Mouse (Mus musculus) right cerebral cortex, adult 18-20 months (tissue): Measurements from ENCODE around the gene Pde11a.

Experiments
- DNase-seq: peaks from one replicate; pipeline ENCODE4 v3.0.0; 2022; ENCODE audit warnings: mixed read lengths

Gene Pde11a

DNA sequence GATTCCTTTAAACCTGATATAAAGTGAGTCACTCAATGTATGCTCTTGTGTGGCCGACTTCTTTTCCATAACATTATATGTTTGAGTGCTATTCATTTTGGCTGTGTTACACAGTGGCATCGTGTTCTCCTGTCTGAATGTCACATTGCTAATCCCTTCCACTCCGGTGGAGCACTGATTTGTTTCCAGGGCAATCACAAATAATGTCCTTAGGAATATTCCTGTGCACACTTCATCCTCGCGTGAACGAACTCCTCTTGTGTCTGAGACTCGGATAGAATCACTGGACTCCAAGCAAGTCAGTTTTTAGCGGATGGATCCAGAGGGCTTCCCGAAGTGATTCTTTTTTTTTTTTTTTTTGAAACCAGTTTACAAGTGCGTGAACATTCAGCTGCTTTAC is 197.4 kb downstream of the Pde11a start:
- no peak for DNase-seq

DNA sequence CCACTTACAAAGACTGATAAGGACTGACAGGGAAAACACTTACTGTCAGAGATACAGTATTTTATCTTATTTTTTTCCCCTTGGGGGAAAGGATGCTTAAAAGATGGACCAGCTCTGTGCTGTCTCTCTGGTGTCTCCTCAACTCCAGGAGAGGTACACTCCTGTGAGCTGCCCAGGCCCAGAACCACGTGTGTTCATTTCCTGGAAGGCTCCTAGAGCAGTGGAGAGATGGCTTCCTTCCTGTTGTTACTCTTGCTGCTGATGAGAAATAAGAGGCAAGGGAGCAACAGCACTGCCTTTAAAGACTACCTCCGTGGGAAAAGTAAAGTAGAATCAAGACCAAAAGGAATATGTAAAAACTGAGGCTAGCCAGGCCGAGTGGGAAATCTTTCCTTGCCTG is 205.6 kb downstream of the Pde11a start:
- DNase-seq, result no peak

DNA sequence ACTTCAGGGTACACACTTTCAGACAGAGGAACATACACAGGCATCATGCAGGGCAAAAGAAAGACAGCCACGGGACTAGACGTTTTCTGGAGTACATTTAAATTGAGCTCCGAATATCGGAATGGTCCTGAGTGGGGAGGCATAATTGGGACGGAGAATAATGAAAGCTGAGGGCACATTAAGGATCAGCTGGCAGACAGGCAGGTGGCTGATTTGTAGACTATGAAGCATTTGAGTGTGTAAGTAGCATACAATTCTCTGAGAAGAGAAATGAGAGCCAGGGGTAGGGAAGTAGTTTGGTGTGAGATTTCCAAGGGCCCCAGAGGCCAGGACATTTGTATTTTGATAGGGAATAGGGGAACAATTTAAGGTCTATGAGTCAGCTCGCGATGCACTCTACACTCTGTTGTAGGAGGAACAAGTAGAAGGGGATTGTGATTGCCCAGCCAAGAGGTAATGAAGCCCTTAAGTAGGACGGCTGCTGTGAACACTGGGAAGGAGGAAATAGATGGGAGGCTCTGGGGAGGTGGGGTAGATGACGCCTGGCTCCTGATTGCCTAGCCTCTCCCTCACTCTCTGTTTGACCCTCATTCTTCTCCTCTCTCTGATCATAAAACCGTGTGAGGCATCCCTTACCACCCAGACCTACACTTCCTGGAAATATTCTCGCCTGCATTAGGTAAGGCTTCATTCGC is 208.5 kb downstream of the Pde11a start:
- DNase-seq, result no peak

DNA sequence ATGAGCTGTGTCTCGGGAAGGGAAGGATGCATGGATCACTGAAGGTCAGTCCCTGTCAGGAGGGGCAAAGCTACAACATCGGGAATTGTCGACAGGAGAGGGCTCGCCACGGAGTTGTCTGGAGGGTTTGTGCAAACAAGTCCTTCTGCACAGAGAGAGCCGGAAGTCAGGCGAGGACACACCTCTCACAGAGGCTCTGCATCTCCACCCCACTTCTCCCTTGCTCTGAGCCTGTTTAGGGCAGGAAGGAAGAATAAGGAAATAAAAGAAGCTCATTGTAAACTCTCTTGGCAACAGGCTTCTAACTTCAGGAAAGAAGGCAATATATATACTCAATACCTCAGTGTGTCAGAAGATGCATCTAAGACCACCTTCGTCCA is 209.5 kb downstream of the Pde11a start:
- no peak for DNase-seq

DNA sequence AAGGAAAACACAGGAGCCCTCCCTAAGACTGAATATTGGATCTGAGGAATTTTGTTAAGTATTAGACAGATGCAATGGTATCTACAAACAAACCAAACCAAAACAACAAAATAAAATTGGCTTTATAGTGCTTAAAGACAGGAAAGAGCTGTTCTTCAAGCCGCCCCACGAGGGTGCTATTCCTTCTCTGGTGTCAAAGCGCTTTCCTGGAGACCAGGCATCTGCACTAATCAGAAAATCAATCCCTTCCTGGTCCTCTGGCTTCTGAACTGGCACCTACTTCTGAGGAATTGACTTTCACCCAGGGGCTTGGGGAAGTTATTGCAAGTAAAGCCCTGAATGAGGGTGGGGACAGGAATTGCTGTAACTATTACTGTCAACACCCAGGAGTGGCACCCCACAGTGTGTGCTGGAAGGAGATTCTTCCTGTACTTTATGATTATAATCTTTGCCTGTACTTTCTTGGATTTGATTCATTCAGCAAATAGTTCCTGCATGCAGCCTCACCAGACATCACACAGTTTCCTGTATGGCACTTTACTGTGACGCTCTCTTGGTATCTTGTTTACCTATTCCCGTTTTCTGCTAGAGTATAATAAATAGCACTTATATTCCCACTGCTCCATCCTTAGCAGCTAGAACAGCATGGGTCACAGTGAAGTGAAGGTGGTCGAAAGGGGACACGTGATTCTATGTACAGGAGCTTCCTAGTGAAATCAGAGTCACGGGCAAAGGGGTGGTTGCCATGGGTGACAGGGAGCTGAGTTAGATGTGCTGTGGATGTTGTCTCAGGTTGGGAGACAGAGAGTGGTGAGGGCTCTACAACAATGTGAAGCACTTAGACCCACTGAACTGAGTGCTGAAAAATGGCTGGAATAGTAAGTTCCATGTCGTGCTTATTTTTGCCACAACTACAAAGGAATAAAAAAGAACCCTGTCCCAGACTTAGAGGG is 210.2 kb downstream of the Pde11a start:
- DNase-seq, result no peak

DNA sequence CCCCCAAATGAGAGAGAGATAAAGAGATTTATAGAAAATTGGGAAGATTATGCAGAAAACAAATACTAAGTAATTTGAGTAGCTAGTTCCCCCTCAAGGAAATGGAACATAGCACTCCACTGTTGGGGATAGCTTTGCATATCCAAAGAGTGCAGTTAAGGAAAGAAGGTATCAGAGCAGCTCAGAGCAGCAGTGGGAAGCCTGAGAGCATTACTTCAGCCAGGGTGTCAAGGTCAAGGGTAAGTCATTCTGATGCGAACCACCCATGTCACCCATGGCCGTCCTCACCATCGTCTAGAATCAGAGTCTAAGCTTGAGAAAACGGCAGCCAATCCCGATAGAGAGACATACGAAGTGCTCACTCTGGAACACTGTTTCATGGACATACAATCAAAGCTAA is 211.9 kb downstream of the Pde11a start:
- DNase-seq, result no peak

DNA sequence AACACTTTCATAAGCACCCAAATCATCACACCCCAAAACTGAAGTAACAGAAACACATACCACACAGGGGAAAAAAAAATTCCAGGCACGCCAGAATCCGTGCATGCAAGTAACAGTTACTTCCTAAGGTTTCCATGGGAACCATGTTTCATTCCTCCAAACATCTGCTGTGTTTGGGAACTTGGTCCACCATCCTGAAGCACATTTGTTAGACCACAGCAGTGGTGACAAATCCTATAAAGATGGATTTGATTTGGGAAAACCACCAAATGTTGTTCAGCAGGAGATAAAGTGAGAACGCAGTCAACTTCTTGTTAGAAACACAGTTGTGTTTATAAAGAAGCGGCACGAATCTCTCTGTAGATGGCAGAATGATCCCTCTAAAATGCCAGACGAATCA is 213.8 kb downstream of the Pde11a start:
- DNase-seq, result peak; percentile 49

DNA sequence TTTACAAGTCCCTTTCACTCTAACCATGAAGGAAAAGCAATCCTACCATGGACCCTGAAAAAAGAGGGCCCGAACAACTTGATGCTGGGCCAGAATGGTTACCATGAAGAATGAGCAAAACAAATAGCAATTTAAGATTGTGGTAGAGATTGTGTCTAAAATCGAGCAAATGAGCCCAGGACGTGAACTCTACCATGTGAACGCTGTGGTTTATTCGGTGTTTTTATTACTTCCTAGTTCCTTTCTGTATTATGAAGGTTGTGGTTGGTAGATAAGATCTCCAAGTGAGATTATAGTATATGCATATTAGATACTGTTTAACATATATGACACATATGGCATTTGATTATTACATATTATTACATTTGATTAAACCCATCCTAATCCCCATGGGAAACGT is 216.4 kb downstream of the Pde11a start:
- DNase-seq, result no peak

DNA sequence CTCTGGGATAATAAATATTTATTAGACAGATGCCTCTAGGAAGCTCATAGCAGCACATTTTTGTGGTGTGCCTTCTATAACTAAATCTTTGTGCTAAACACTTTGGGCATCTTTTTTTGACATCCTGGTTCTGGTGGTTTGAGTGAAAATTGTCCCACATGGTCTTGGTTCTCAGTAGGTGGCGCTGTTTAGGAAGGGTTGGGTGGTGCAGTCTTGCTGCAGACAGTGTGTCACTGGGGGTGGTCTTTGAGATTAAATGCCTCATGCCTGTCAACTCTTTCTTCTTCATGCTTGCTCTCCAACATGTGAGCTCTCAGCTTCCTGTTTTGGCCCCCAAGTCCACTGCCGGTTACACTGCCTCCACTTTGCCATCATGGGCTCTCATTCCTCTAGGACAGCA is 218.7 kb downstream of the Pde11a start:
- DNase-seq, result no peak

DNA sequence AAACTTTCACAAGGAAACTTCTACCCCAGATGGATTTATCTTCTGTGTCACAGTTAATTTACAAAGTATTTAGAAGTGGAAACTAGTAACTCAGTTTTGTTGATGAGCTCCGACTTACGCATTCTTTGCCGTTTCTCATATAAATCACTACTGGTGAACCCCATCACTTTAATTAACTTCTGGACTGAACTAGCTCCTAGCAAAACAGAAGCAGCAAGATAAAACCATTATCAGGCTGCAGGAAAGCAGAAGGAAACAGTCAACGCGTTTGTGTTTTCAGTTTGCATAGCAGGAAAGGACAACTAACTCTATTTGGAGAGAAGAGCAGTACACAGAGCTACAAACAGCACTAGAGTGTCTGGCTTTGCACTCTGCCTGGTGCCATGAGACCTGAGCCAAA is 220.1 kb downstream of the Pde11a start:
- no peak for DNase-seq

DNA sequence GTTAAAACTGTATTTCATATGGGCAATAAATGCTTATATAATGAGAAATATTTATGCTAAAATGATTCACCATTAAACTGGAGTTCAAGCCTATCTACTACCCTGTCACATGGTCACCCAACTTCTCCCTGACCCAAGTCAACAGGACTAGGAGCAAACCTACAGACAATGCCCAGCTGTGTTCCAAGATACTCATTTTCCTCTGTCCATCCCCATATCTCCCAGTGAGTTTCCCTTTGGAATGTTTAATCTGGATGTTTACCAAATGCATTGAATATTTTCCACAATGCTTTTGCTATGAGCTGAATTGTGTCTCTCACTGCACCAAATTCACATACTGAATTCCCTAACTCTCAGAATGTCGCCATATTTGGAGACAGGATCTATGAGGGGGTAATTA is 221.4 kb downstream of the Pde11a start:
- no peak for DNase-seq

DNA sequence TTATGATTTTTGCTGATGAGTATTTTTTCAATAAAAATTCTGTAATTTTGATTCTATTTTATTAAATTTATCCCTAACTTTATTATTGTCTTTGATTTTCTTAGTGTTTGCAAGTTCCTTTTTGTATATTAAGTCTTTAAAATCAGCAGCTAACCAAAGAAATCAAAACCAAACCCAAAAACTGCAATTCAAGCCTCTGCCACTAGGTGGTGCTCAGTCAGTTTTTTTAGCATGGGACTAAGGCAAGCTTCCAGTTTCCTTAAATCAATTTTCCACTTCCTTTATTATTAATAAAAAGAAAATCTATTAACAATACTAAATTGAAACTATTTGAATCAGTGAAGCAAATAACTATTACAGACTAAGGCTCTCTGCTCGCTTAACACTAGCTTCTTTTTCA is 222.9 kb downstream of the Pde11a start:
- peak; percentile 23 for DNase-seq

DNA sequence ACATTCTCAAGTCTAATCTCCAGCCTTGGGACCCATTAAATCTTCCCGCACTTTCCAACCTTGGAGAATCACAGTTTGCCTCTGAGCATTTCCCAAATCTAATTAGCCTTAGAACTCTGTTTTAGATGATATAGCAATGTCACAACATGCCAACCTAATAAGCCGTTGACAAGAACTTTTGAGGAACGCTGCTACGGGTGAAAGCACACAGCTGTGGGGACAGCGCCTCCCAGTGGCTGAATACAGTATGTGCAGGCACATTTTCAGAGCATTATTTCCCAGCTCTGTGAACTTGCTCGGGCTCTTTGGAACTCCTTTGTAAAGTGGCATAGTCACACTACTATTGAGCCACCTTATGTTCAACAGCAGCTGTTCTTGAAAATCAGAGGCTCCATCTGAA is 223.8 kb downstream of the Pde11a start:
- peak; percentile 15 for DNase-seq

DNA sequence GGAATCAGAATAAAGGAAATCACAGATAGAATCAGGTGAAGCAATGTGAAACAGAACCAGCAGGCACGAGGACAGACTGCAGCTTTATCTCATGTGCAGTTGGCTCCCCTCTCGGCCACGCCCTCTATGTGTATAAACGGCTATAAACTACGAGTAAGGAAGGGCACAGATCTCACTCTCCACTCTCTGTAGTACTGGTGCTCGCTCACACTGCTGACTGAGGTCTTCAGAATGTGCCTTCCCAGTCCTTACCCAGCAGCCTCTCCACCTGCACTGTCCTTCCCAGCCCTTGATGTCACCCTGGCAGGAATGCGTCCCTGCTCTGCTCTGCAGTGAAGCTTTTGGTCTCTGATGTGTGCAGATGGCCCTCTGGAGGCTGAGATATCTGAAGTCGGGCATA is 228.9 kb downstream of the Pde11a start:
- no peak for DNase-seq

DNA sequence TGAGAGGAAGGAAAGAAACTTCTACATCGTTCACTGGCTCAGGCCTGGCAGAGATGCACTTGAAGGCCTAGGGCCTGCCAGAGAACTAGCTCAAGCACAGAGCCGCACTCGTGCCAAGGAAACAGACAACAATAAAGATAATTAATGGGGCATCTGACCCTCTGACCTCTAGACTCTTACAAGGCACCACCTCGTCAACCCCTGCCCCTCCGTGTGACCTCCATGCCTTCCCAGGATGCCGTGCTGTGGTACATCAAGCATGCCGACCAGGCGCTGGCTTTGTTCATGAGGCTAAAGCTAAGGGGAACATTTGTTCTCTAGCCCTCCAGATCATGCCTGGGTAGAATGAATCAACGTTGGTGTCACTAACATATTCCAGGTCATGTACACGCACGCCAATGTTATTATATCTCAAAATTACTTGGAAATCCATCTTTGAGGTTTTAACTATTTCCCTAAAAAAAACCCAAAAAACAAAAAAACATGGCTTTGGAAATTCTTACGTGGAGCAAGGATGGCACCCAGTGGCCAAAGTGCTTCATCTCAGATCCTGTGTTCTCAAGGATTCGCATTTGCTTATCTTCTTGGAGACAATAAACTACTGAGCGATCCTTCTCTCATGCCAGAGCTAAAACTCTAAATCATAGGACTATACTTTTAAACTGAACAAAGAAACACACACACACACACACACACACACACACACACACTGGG is 236.5 kb downstream of the Pde11a start:
- no peak for DNase-seq

DNA sequence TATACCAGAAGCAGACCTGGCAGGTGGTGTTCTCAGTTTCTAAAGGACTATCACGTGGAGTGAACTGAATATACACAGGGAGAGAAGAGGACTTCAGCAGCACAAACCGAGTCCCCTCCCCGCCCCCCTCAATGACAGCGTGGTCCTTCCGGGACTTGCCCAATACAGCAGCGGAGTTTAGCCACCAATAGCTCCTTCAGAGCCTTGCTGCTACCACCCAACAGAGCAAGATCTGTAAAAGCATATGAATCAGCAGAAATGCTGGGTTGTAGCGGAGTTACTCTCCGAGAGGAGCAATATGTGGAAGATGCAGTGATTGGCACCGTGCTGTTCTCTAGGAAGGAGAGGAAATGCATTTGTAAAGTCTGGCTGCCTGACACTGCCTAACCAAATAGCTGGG is 238.0 kb downstream of the Pde11a start:
- no peak for DNase-seq

DNA sequence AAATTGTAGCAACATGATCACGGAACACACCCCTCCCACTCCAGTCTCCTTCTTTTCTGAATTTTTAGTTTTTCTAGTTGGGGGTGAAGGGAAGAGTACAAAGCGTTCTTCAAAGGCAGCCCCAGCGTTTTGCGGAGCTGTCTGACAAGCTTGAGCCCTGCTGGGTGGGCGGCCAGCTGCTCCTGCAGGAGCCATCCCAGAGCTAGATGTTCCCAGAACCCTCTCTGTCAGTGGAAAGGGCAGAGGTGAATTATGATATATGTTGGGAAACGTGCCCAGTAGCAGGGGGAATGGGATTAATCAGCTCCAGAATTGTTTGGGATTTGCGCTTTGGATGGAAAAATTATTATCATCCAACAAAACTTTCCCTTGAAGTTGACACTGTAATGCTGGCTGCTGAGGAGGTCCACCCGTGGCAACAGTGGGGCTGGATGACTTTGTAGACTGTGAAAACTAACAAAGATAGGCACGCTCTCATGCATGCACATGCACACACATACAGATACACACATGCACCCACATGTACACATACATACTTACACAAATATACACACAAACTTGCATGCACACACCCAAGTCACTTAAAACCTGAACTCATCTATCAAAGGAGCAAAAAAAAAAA is 238.7 kb downstream of the Pde11a start:
- no peak for DNase-seq

DNA sequence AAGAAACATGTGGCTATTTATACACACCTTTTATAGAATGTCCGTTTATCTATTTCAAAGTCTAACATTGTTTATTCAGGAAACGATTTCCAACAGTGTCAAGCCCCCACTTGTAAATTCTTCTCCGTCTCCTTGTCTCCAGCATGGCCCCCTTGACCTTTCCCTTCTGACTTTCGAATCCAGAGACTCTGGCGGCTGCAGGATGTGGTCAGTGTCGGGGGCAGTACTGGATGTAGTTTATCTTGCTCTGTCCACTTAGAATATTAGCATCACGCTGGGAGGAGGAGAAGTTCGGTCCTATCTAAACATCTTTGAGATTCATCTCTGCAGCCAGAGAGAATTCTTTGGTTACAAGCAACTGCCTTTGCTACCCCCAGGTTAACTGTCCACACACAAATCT is 240.2 kb downstream of the Pde11a start:
- DNase-seq, result no peak

DNA sequence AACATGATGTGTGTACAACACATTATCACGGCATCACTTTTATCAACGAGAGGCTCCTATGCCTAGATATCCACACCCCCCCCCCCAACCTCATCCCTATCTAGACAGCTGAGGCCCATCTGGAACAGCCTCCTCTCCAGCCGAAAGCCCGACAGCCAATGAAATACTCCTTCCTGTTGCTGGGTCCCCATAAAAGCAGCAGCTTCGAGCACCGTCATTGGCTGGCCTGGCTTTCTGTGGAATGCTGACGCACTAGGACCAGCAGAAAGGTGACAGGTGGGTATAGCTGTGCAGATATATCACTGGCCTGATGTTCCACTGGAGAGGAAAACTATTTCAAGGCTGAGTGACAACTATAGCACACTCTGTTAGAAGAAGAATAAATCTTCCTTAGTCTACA is 240.7 kb downstream of the Pde11a start:
- no peak for DNase-seq

DNA sequence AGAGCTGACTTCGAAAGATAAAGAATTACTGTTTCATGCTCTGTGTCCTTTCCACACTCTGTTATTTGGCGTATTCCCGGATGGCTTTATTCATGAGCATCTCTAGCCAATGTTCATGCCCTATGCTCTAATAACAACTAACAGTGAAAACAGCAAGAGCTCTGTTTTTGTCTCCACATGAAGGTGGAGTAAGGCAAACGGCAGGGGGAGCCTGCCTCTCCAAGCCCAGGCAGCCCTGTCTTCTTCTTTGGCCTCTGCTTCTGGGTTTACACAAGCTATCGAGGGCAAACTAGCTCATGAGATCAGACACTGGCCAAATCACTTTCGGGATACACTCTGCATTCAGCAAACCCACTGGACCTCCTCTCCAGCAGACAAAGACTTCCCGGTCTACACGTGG is 241.3 kb downstream of the Pde11a start:
- DNase-seq, result no peak

DNA sequence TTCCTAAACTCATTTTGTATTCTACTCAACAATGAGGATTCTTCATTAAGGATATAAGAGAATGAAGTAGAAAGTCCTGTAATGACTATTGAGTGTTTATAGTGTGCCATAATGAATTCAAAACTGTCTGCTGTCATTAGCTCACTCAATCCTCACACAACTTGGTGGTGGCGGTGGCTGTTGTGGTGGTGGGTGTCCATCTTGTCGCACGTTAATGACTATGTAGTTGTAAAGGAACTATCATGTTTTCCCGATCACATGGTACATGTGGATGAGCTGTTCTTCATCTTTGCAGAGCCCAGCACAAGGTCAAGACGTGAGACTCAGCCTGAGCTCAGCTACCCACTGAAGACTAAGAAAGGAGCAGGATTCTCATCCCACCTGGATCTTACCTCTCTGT is 242.7 kb downstream of the Pde11a start:
- DNase-seq, result no peak

DNA sequence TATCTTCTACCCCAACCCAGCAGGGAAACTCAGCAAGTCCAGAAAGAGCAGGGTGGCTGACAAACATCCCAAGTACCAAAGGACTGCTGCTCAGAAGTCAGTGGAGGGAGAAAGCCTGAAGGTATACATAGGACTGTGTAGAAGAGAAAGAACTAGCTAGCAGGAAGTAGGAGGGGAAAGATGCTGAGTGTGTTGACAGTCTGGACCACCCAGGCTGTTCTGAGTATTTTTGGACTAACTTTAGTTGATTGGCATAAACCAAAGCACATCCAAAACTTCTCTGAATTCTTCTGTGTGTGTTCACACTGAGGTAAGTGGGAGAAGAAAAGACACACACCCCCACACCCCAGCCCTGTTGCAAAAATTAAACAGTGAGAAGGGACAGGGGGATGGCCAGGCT is 248.1 kb downstream of the Pde11a start:
- no peak for DNase-seq

DNA sequence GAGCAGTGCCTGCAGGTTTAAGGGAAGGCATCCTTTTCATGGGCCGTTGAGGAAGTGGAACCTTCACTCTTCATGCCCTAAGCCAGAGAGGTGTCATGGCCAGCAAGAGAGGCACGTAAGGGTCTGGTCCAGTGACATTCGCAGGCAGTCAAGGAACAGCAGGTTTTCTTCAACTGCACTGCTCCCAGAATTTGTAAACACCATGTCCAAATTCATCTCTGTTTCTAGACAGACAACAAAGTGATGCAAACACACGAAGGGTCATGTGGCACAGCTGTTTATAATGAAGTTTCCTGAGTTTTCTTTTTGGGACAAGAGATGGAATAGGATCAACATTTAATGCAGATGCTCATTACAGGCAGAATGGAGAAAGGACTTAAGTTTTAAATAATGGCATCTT is 249.7 kb downstream of the Pde11a start:
- no peak for DNase-seq
